Mouse (Mus musculus): ENCODE data around the gene Gab2.

The Gab2 gene

GRCm38 (mm10) chr7:97346111-97346821 lies 264.9 kb downstream of the Gab2 start:
- DNase-seq (ENCODE audit: low spot score): no peak

GRCm38 (mm10) chr7:97346822-97347166 lies 265.4 kb downstream of the Gab2 start:
- DNase-seq (ENCODE audit: low spot score): no peak

- DNase-seq (ENCODE audit: low spot score): no peak
These were observed 266.1 kb downstream of the Gab2 start for GRCm38 (mm10) chr7:97347464-97347863.

GRCm38 (mm10) chr7:97348318-97348717 lies 266.9 kb downstream of the Gab2 start:
- no peak for DNase-seq (ENCODE audit: low spot score)

GRCm38 (mm10) chr7:97348836-97349235 lies 267.4 kb downstream of the Gab2 start:
- DNase-seq (ENCODE audit: low spot score): no peak

GRCm38 (mm10) chr7:97349438-97349837 lies 268.1 kb downstream of the Gab2 start:
- no peak for DNase-seq (ENCODE audit: low spot score)

GRCm38 (mm10) chr7:97350891-97351290 lies 269.5 kb downstream of the Gab2 start:
- no peak for DNase-seq (ENCODE audit: low spot score)

GRCm38 (mm10) chr7:97351792-97352513 lies 270.6 kb downstream of the Gab2 start:
- no peak for DNase-seq (ENCODE audit: low spot score)

GRCm38 (mm10) chr7:97353356-97353755 lies 272.0 kb downstream of the Gab2 start:
- no peak for DNase-seq (ENCODE audit: low spot score)

- no peak for DNase-seq (ENCODE audit: low spot score)
These were observed 273.9 kb downstream of the Gab2 start for GRCm38 (mm10) chr7:97355068-97355841.

- no peak for DNase-seq (ENCODE audit: low spot score)
These were observed 274.9 kb downstream of the Gab2 start for GRCm38 (mm10) chr7:97356253-97356652.

- no peak for DNase-seq (ENCODE audit: low spot score)
These were observed 275.5 kb downstream of the Gab2 start for GRCm38 (mm10) chr7:97356875-97357276.

GRCm38 (mm10) chr7:97357840-97358239 lies 276.5 kb downstream of the Gab2 start:
- DNase-seq (ENCODE audit: low spot score): no peak

- DNase-seq (ENCODE audit: low spot score): no peak
These were observed 277.0 kb downstream of the Gab2 start for GRCm38 (mm10) chr7:97358347-97358746.
